Mouse (Mus musculus): ENCODE results near the gene Trrap.

DNA sequence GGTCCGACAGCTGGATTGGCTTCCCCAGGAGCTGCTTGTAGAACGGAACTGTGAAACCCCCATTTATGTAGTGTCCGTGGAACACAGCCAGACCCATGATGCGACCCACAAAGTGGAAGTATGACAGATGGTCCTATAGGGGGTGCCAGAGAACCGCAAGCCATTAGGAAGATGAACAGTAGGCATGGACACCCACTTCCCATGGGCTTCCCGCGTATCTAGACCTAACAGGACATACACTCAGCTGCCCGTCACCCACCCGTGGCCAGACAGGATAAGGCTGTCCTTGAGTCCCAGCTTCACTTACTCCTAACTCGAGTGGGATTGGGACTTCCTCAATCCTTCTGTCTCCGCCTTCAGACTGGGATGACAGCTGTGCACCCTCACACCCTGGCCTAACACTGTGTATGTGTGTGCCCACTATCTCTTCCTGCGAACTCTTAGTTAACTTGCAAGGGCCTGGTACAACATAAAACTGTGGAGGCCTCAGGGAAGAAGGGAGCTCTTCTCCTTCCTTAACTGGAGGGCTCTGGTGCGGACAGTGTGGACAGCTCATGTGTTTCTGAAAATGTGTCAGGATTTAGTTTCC lies 117.2 kb downstream of the Trrap start:
- TF ChIP-seq CTCF (IDR thresholded peaks at IDR 0.05; ENCODE audit: extremely low read depth, insufficient read length, insufficient replicate concordance, low read depth, low read length) (no peak), POLR2A (IDR thresholded peaks at IDR 0.05; ENCODE audit: low read depth, low read length) (no peak)

All from small intestine, adult 2 months (tissue).